Mouse (Mus musculus) layer of hippocampus, postnatal 25 days (tissue): ENCODE data around the gene Kcnb1. TPM values are rescaled to one million over a fixed set of nuclear protein-coding genes. Genes with fewer than 3 reads are reported as not detected.
"Not testable (repeated sequence)": the region's sequence is repeated elsewhere in the genome, so short reads cannot be mapped to it uniquely, and the experiment has no call there.

Source experiments
- DNase-seq, 2 experiments: peaks; one replicate each; pipeline ENCODE4 v3.0.0; 2022; ENCODE audit warnings: mixed read lengths in 2 of 2, low spot score in 1 of 2; ENCODE audit errors: extremely low spot score in 1 of 2
- total RNA-seq, 2 experiments: library from RNA; stranded (reverse); gene quantifications; 2 replicates each; pipeline ENCODE4 v1.2.3; 2021

Gene Kcnb1
- total RNA-seq, 2 experiments from 2014 or later, result 86.5 to 103 TPM

GRCm38 (mm10) chr2:167205918-167206629 is 16.1 kb upstream of the Kcnb1 start:
- no peak for DNase-seq

- DNase-seq, result not testable (repeated sequence)
These were observed 14.7 kb upstream of the Kcnb1 start for GRCm38 (mm10) chr2:167204686-167205085.

- DNase-seq, result no peak
These were observed 13.7 kb upstream of the Kcnb1 start for GRCm38 (mm10) chr2:167203505-167204166.

- DNase-seq, result peak; percentile 61 to 65
These were observed 11.7 kb upstream of the Kcnb1 start for GRCm38 (mm10) chr2:167201463-167202291.

- no peak for DNase-seq
These were observed 8.9 kb upstream of the Kcnb1 start for GRCm38 (mm10) chr2:167198660-167199427.

GRCm38 (mm10) chr2:167193361-167193760 is 3.4 kb upstream of the Kcnb1 start:
- DNase-seq, result no peak

- peak in 1 of 2 experiments; percentile 33 for DNase-seq
These were observed 472 bp downstream of the Kcnb1 start for GRCm38 (mm10) chr2:167189291-167190075.

- DNase-seq, result peak; percentile 41 to 57
These were observed 1.4 kb downstream of the Kcnb1 start for GRCm38 (mm10) chr2:167188315-167189207.

GRCm38 (mm10) chr2:167187119-167187518 is 2.8 kb downstream of the Kcnb1 start:
- DNase-seq, result no peak

- DNase-seq, result no peak
These were observed 3.4 kb downstream of the Kcnb1 start for GRCm38 (mm10) chr2:167186544-167186943.

- no peak for DNase-seq
These were observed 4.0 kb downstream of the Kcnb1 start for GRCm38 (mm10) chr2:167186003-167186402.

GRCm38 (mm10) chr2:167185432-167185831 is 4.5 kb downstream of the Kcnb1 start:
- no peak for DNase-seq

GRCm38 (mm10) chr2:167181662-167182389 is 8.1 kb downstream of the Kcnb1 start:
- no peak for DNase-seq

- no peak for DNase-seq
These were observed 8.9 kb downstream of the Kcnb1 start for GRCm38 (mm10) chr2:167181096-167181495.

GRCm38 (mm10) chr2:167179301-167179700 is 10.7 kb downstream of the Kcnb1 start:
- no peak for DNase-seq

GRCm38 (mm10) chr2:167177231-167177641 is 12.7 kb downstream of the Kcnb1 start:
- DNase-seq, result no peak

GRCm38 (mm10) chr2:167175284-167175683 is 14.7 kb downstream of the Kcnb1 start:
- DNase-seq, result no peak
